Mouse (Mus musculus) midbrain, embryonic 13.5 days (tissue): ENCODE measurements around the gene Lsm7. TPM values are rescaled to one million over a fixed set of nuclear protein-coding genes. Genes with fewer than 3 reads are reported as not detected.
A peak's percentile ranks its signal among the peaks of the same experiment; 100 is the strongest.
"Not testable (repeated sequence)": the region's sequence is repeated elsewhere in the genome, so short reads cannot be mapped to it uniquely, and the experiment has no call there.

ENCODE experiments used
- ATAC-seq: fragments of 200-750 bp; cut with Nextera tagmentation; 2 replicates; pipeline ENCODE4 v1.8.0; 2017; ENCODE audit warnings: mild to moderate bottlenecking, moderate TSS enrichment, moderate library complexity
- H3K27ac ChIP-seq: fragments of 300-500 bp; sonication (generic); 2 replicates; pipeline ENCODE4 v1.5.1; 2015; ENCODE audit warnings: inconsistent platforms, mild to moderate bottlenecking, moderate library complexity
- H3K27me3 ChIP-seq: fragments of 300-500 bp; sonication (generic); 2 replicates; pipeline ENCODE4 v1.6.1; 2015; ENCODE audit warnings: mild to moderate bottlenecking, inconsistent platforms
- H3K36me3 ChIP-seq: fragments of 300-500 bp; sonication (generic); 2 replicates; pipeline ENCODE4 v1.6.1; 2015; ENCODE audit warnings: mild to moderate bottlenecking, inconsistent platforms
- H3K4me1 ChIP-seq: fragments of 300-500 bp; sonication (generic); replicated peaks from 2 replicates; pipeline ENCODE4 v1.6.1; 2015; ENCODE audit warnings: inconsistent platforms
- H3K4me2 ChIP-seq: fragments of 300-500 bp; sonication (generic); replicated peaks from 2 replicates; pipeline ENCODE4 v1.6.1; 2015; ENCODE audit warnings: moderate library complexity, mild to moderate bottlenecking, inconsistent platforms
- H3K4me3 ChIP-seq: fragments of 300-500 bp; sonication (generic); replicated peaks from 2 replicates; pipeline ENCODE4 v1.5.1; 2015; ENCODE audit warnings: mild to moderate bottlenecking, inconsistent platforms
- H3K9ac ChIP-seq: fragments of 300-500 bp; sonication (generic); replicated peaks from 2 replicates; pipeline ENCODE4 v1.6.1; 2015; ENCODE audit warnings: mild to moderate bottlenecking, inconsistent platforms
- H3K9me3 ChIP-seq: fragments of 300-500 bp; sonication (generic); 2 replicates; pipeline ENCODE4 v1.6.1; 2016; ENCODE audit warnings: mild to moderate bottlenecking, inconsistent platforms
- WGBS: fragments of 180-500 bp; shearing (Covaris S2); methylation state at CpG from one replicate; pipeline ENCODE4 v1.1.7; 2015; 5-methylcytosine and 5-hydroxymethylcytosine counted together
- polyA plus RNA-seq: library from polyadenylated mRNA; unstranded; fragments of >200 nt; fragmentation: Nextera tagmentation; extraction: Ambion mirVana; gene quantifications from 2 replicates; pipeline ENCODE4 v1.2.1, GENCODE M21; 2015

Lsm7 gene
- polyA plus RNA-seq, 1 experiment from 2014 or later = 254 TPM

DNA sequence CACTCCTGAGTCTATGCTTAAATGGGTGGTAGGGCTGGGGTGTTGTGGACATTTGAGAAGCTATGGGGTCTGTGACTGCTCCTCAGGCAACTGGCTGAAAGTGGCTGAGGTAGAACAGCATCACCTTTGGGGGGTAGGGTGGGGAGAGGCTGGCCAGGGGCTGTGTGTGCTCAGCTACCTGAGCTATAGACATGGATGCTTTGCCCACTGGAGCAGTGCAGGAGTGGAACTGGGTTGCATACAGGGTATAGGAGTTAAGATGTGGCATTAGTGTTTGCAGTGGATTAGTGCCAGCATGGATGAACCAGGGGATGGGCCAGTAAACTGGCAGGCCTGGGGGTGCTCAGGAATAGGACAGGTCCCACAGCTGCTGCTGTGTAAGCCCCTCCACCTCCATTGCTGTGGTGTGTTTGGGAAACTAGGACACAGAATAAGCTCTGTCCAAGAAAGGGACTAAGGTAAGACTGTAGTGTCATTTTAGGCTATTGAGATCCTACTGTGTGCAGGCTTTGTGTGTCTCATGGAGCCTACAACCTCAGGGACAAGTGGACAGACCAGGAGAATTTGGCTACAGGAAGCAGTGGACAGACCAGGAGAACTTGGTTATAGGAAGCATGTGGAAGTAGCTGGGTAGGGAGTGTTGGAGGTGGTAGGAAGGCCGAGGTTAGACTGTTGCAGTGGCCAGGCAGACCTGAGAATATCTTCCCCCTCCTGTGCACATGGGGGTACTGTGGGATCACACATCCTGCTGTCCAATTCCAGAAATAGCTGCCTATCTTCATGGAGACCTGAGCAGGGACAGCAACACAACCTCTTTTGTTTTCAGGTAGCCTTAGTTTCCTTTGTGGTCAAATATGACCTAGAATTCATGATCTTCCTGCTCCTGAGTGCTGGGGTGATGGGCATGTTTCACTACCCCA is 25.4 kb downstream of the Lsm7 start:
- no peak for ATAC-seq
- Histone ChIP-seq H3K36me3 (peaks cover 25% of the 10 kb centered on the region), H3K4me1 (peaks cover 48% of the 10 kb centered on the region), H3K9me3 (no peaks in the 10 kb centered on the region), H3K4me2 (0 out of 2 replicates have a peak overlapping the region, but pooled peaks have one; percentile 2), H3K27me3 (peaks cover 17% of the 10 kb centered on the region), H3K4me3 (no peak overlapping the region), H3K27ac (no peak overlapping the region), H3K9ac (0 out of 2 replicates have a peak overlapping the region, but pooled peaks have one; percentile 21)
- WGBS = 74% methylated on average over 1 of the region's 1 CpGs

DNA sequence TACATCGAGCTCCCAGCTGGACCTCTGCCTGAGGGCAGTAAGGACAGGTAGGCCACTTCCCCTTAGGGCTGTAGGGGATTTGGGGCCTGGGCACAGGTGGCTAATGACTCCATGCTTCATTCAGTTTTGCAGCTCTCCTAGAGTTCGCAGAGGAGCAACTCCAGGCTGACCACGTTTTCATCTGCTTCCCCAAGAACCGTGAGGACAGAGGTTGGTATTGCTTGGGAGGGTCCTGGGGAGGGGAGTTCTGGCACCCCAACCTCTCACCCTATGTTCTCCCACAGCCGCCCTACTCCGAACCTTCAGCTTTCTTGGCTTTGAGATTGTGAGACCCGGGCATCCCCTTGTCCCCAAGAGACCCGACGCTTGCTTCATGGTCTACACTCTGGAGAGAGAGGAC is 26.4 kb downstream of the Lsm7 start:
- H3K27me3 ChIP-seq, H3K27ac ChIP-seq, ATAC-seq, H3K9me3 ChIP-seq: not testable (repeated sequence)
- peaks cover 25% of the 10 kb centered on the region for H3K36me3 ChIP-seq
- H3K4me3 ChIP-seq = peak overlapping the region; percentile 86
- H3K9ac ChIP-seq = 0 out of 2 replicates have a peak overlapping the region, but pooled peaks have one; percentile 92
- 84% methylated on average over 8 of the region's 9 CpGs for WGBS
- H3K4me1 ChIP-seq = peaks cover 48% of the 10 kb centered on the region
- H3K4me2 ChIP-seq = peak overlapping the region; percentile 100

DNA sequence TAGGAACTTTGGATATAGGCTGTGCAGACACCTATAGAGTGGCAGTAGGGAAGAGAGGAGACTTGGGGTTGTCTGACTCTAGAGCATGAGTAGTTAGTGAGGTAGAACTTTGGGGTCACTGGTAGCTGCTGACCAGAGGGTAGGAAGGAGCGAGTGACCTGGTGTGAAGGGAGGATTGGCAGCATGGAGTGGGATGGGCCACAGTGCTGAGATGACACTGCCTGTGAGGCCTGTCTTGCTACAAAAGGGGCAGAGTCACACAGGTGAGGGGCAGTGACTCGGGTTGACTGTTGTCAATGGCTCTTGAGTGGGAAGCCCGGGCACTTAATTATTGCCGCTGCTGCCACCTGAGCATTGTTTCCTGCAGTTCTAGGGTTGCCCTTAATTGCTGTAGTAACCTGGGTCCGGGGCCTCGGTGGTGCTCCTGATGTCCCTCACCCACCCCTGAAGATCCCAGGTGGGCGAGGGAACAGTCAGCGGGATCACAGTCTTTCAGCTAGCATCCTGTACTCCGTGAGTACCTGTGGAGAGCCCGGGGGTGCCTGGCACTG is 27.1 kb downstream of the Lsm7 start:
- Histone ChIP-seq H3K36me3 (peaks cover 25% of the 10 kb centered on the region), H3K9me3 (no peaks in the 10 kb centered on the region)

DNA sequence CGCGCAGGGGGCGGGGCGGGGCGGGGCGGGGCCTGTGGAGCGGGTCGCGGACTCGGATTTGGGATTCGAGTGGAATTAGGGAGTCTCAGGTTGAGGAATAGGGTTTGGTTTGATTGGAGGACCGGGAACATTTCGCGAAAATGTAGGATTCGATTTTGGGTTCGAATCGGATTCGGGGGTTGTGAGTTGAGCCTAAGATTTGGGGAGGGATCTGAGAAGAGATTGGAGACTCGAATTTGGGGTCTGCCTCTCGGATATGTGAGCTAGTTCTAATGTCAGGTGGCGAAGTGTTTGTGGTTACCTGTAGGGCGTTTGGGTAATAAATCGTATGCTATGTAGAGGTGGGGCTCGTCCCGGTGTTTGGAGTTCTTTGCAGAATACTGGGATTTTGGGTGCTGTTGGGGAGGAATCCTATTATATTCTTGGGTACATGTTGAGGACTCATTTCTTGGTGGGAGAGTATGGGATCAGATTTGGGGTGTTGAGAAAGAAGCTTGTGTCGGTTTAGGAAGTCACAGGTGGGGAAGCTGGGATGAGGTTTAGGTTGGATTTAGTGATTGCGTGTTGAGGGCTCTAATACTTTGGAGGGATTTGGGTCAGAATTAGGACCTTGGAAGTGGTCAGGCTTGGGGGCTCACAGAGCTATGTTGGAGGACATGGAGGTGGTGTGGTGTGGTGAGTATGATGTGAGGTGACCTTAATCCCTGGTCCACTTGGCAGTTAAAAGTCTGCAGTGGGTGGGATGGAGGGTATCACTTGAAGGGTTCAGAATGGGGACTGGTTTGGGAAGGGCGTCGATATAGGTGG is 27.7 kb downstream of the Lsm7 start:
- 7% methylated on average over 29 of the region's 29 CpGs for WGBS
- ATAC-seq = no peak
- Histone ChIP-seq H3K27ac (peak overlapping the region; percentile 94), H3K4me1 (peaks cover 39% of the 10 kb centered on the region), H3K4me2 (peak overlapping the region; percentile 100), H3K36me3 (peaks cover 25% of the 10 kb centered on the region), H3K9me3 (no peaks in the 10 kb centered on the region), H3K4me3 (peak overlapping the region; percentile 86), H3K27me3 (no peaks in the 10 kb centered on the region), H3K9ac (peak overlapping the region; percentile 92)

More for the DNA sequence above, 27.1 kb downstream of the Lsm7 start:
- peak overlapping the region; percentile 92 for H3K9ac ChIP-seq
- no peaks in the 10 kb centered on the region for H3K27me3 ChIP-seq
- 82% methylated on average over 10 of the region's 10 CpGs for WGBS
- no peak overlapping the region for H3K27ac ChIP-seq
- H3K4me1 ChIP-seq = peaks cover 46% of the 10 kb centered on the region
- H3K4me2 ChIP-seq = peak overlapping the region; percentile 100
- H3K4me3 ChIP-seq = peak overlapping the region; percentile 86
- ATAC-seq = no peak

DNA sequence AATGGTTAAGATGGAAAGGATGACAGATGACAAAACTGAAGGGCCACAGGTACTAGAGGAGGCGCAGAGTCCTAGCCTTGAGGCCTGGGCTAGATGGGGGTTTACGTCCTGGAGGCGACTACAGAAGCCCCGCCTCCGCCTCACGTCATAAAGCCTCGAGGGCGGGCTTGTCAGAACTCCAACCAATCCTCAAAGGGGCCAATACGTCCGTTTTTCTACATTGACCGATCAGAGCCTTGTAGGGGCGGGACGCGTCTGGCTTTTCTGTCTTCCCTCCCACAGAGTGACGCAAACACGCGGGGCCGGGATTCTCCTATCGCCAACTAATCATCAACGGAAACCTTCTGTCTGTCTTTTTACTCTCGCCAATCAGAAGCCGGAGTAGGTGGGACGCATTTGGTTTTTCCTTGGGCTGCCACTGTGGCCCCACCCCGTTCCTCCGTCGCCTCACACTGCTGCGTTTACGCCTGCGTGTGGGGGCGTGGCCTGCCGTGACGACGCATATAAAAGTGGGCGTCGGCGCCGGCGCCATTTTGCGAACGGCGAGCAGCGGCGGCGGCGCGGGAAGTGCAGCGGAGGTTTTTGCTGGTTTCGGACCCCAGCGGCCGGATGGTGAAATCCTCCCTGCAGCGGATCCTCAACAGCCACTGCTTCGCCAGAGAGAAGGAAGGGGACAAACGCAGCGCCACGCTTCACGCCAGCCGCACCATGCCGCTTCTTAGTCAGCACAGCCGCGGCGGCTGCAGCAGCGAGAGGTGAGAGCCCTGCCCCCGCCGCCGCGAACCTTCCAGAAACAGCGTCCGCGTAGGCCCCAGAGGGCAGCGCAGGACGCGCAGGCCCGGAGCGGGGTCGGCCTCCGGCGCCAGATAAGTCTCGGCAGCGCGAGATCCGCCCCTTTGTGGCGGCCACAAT is 28.6 kb downstream of the Lsm7 start, which contains the start of gene Oaz1:
Gene Oaz1, plus strand, starts transcription at position 506 of the 912 bp plus-strand sequence.
- under 1% methylated on average over 70 of the region's 82 CpGs for WGBS
- Histone ChIP-seq H3K4me3 (peak within 1 kb of the TSS; percentile 86), H3K4me2 (peak within 1 kb of the TSS; percentile 100), H3K27me3 (no peaks in the 10 kb centered on the region), H3K9ac (peak within 1 kb of the TSS; percentile 92), H3K36me3 (peaks cover 25% of the 10 kb centered on the region), H3K27ac (peak within 1 kb of the TSS; percentile 94), H3K4me1 (peaks cover 36% of the 10 kb centered on the region), H3K9me3 (no peaks in the 10 kb centered on the region)
- ATAC-seq = peak; percentile 97

DNA sequence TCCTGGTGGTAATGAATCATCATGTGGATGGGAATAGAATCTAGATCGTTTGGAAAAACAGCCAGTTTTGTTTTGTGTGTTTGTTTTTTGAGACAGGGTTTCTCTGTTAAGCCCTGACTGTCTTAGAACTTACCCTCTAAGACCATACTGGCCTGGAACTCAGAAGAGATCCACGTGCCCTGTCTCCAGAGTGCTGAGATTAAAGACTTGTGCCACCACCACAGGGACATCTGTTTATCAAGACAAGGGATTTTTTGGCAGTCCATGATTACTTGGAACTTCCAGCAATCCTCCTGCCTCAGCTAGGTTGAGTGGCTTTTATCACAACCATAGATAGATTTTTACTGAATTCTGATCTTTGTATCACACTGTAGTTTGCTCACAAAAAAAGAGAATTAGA is 30.2 kb downstream of the Lsm7 start:
- Histone ChIP-seq H3K4me3 (no peak overlapping the region), H3K36me3 (peaks cover 13% of the 10 kb centered on the region), H3K9ac (no peak overlapping the region), H3K4me2 (no peak overlapping the region), H3K9me3 (no peaks in the 10 kb centered on the region), H3K27ac (no peak overlapping the region), H3K4me1 (peaks cover 22% of the 10 kb centered on the region), H3K27me3 (no peaks in the 10 kb centered on the region)
- no peak for ATAC-seq
- WGBS = 76% methylated on average over 2 of the region's 2 CpGs

DNA sequence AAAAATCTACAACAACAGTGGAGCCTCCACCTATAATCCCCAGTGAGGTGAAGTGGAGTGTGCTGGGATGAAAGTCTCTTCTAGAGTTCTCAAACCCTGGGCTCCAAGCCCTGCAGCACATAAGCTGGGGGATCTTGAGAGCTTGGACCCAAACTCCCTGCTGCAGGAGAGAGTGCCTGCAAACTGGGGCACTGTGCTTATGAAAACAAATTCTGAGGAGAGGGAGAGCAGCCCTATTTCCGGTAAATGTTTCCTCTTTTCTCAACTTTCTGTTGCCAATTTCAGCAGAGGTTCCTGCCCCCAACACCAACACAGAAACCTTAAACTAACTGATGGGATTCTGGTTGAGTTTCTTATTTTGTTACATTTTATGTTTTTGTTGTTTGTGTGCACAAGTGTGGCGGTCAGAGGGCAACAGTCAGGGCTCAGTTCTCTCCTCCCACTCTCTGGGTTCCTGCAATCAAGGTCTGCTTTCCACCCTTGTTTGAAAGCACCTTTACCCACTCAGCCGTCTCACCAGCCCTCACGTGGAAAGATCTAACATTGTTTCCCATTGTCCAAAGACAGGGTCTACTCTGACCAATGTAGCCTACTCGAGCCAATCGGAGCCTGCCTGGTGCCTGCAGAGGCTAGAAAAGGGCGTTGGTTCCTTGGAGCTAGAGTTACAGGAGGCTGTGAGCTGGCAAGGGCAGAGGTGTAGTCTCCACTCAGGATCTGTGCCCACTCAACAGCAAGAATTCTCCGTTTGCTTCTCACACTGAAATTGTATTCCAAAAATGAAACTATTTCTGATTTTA is 31.0 kb downstream of the Lsm7 start:
- 69% methylated on average over 8 of the region's 8 CpGs for WGBS
- no peak for ATAC-seq
- no peak overlapping the region for H3K9ac ChIP-seq

DNA sequence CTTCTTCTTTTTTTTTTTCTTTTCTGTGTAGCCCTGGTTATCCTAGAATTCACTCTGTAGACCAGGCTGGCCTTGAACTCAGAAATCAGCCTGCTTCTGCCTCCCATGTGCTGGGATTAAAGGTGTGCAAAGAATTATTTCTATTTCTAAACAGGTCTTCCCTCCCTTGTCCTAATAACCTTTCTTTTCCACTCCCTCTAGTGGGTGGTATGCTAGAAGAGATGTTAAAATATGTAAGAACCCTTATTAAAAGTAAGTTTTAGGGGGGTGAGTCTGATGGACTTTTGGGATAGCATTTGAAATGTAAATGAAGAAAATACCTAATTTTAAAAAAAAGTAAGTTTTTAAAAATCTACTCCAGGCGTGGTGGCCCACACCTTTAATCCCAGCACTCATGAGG is 31.7 kb downstream of the Lsm7 start:
- no peak overlapping the region for H3K27ac ChIP-seq
- ATAC-seq = no peak
- 82% methylated on average over 1 of the region's 1 CpGs for WGBS
- H3K4me1 ChIP-seq = peaks cover 10% of the 10 kb centered on the region
- no peak overlapping the region for H3K4me3 ChIP-seq
- H3K9me3 ChIP-seq = no peaks in the 10 kb centered on the region
- H3K9ac ChIP-seq = no peak overlapping the region
- peaks cover under 1% of the 10 kb centered on the region; the same call in 1 of the 2 replicates for H3K36me3 ChIP-seq
- H3K27me3 ChIP-seq = no peaks in the 10 kb centered on the region
- no peak overlapping the region for H3K4me2 ChIP-seq

More for the DNA sequence above, 31.0 kb downstream of the Lsm7 start:
- peaks cover 5% of the 10 kb centered on the region for H3K36me3 ChIP-seq
- H3K9me3 ChIP-seq = no peaks in the 10 kb centered on the region
- no peak overlapping the region for H3K27ac ChIP-seq
- H3K4me2 ChIP-seq = no peak overlapping the region
- H3K4me1 ChIP-seq = peaks cover 14% of the 10 kb centered on the region
- no peak overlapping the region for H3K4me3 ChIP-seq
- H3K27me3 ChIP-seq = no peaks in the 10 kb centered on the region

DNA sequence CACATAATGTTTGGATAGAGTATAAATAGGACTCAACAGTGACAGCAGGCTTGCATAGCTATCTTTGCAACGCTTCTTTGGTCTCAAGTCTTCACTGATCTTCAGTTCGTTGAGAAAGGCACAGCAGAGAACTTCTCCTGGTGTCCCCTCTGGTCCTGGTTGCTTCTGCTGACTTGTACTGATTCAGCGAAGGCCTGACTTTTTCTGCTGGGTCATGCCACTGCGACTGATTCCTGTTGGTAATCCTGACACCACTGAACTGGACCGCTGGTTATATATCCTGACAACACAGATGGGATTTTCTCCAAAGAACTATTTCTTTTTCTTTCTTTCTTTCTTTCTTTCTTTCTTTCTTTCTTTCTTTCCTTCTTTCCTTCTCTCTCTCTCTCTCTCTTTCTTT is 32.5 kb downstream of the Lsm7 start:
- H3K36me3 ChIP-seq = no peaks in the 10 kb centered on the region
- H3K9me3 ChIP-seq = no peaks in the 10 kb centered on the region
- no peaks in the 10 kb centered on the region for H3K27me3 ChIP-seq
- 89% methylated on average over 5 of the region's 5 CpGs for WGBS
- H3K4me3 ChIP-seq = no peak overlapping the region
- no peak overlapping the region for H3K4me2 ChIP-seq
- no peak overlapping the region for H3K9ac ChIP-seq
- peaks cover 2% of the 10 kb centered on the region for H3K4me1 ChIP-seq
- no peak overlapping the region for H3K27ac ChIP-seq
- ATAC-seq = no peak

DNA sequence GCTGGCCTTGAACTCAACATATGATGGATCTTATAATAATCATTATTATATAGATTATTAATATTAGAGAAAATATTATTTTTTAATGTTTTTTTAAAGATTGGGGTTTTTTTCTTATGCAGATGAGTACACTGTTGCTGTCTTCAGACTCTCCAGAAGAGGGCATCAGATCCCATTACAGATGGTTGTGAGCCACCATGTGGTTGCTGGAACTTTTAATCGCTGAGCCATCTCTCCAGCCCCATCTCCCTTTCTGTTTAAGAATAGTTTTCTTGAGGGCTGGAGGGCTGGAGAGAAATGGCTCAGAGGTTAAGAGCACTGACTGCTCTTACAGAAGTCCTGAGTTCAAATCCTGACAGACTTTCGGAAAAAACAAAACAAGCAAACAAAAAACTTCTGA is 33.0 kb downstream of the Lsm7 start:
- no peaks in the 10 kb centered on the region for H3K4me1 ChIP-seq
- no peaks in the 10 kb centered on the region for H3K9me3 ChIP-seq
- WGBS = 46% methylated on average over 2 of the region's 2 CpGs
- no peaks in the 10 kb centered on the region for H3K27me3 ChIP-seq
- H3K27ac ChIP-seq = no peak overlapping the region
- no peak for ATAC-seq
- H3K36me3 ChIP-seq = no peaks in the 10 kb centered on the region
- H3K9ac ChIP-seq = no peak overlapping the region
- no peak overlapping the region for H3K4me3 ChIP-seq
- no peak overlapping the region for H3K4me2 ChIP-seq
